Mouse (Mus musculus) megakaryocyte, embryonic 14.5 days (primary cell): ENCODE results near the gene Wasf2.

Experiments used
- FLI1 ChIP-seq: IDR thresholded peaks from 2 replicates; pipeline ENCODE4 v1.6.1; 2012; ENCODE audit warnings: low read length, inconsistent platforms, mixed read lengths
- GATA1 ChIP-seq: IDR thresholded peaks from 3 replicates; pipeline ENCODE4 v1.6.1; 2012; ENCODE audit warnings: mixed read lengths, low read length, inconsistent platforms, borderline replicate concordance

DNA sequence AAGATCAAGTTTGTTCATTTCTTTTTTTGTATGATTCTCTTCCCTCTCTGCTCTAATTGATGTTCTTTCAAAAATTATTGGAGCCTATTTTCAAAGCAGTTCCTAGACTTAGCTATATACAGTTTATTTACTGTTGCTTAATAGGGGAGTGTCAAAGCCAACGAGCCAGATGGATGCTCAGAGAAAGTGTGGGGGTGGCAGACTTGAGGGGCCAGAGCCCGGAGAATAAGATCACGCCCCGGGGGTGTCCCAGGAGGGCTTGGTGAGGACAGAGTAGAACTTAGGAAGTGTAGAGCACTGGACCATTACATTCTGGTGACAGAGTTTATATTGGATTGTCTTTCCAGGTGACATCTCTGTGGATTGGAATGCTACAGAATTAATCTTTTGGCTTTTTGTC, 30.5 kb downstream of the Wasf2 start:
- TF ChIP-seq GATA1 (no peak), FLI1 (no peak)
